Mouse (Mus musculus): ENCODE measurements at regions not wholly inside any gene's neighbourhood (a gene's known extent, or its start where the extent isn't known, plus 50 kb on each side); places are given as distances from the start of the nearest gene placed in this dataset.

GRCm38 (mm10) chr7:123907946-123908840 lies 74.5 kb upstream of the Hs3st4 start:
- DNase-seq (ENCODE audit: low spot score in 2 of 2), result peak; percentile 16 to 70

GRCm38 (mm10) chr7:123921461-123921860 lies 61.2 kb upstream of the Hs3st4 start:
- DNase-seq (ENCODE audit: low spot score in 2 of 2), result no peak

GRCm38 (mm10) chr7:123932486-123932885 lies 50.2 kb upstream of the Hs3st4 start:
- no peak for DNase-seq (ENCODE audit: low spot score in 2 of 2)

Data from layer of hippocampus, postnatal 14 days (tissue).